Mouse (Mus musculus) forebrain, embryonic 14.5 days (tissue): ENCODE data around the gene Esrra. TPM values are rescaled to one million over a fixed set of nuclear protein-coding genes. Genes with fewer than 3 reads are reported as not detected.

Experiments used
- ATAC-seq: fragments of 200-750 bp; cut with Nextera tagmentation; 2 replicates; pipeline ENCODE4 v1.8.0; 2017; ENCODE audit warnings: mild to moderate bottlenecking, moderate library complexity
- DNase-seq: peaks from one replicate; pipeline ENCODE4 v3.0.0-alpha.2; 2015; ENCODE audit warnings: low spot score
- H3K27ac ChIP-seq: fragments of 300-500 bp; sonication (generic); 2 replicates; pipeline ENCODE4 v1.5.1; 2014; ENCODE audit warnings: low read depth, mild to moderate bottlenecking, control low read depth, low read length, moderate library complexity
- H3K27me3 ChIP-seq: fragments of 300-500 bp; sonication (generic); replicated peaks from 2 replicates; pipeline ENCODE4 v1.6.1; 2014; ENCODE audit warnings: low read length, control low read depth, mixed read lengths; ENCODE audit not compliant: control insufficient read depth, insufficient read depth
- H3K36me3 ChIP-seq: fragments of 300-500 bp; sonication (generic); 2 replicates; pipeline ENCODE4 v1.6.1; 2014; ENCODE audit warnings: low read length, control low read depth; ENCODE audit not compliant: control insufficient read depth, insufficient read depth
- H3K4me1 ChIP-seq: fragments of 300-500 bp; sonication (generic); 2 replicates; pipeline ENCODE4 v1.6.1; 2014; ENCODE audit warnings: antibody characterized with exemption, low read length, control low read depth; ENCODE audit not compliant: control insufficient read depth, insufficient read depth
- H3K4me2 ChIP-seq: fragments of 300-500 bp; sonication (generic); 2 replicates; pipeline ENCODE4 v1.6.1; 2014; ENCODE audit warnings: mild to moderate bottlenecking, control low read depth, low read length
- H3K4me3 ChIP-seq: fragments of 300-500 bp; sonication (generic); 2 replicates; pipeline ENCODE4 v1.5.1; 2014; ENCODE audit warnings: low read depth, low read length, control low read depth
- H3K9ac ChIP-seq: fragments of 300-500 bp; sonication (generic); 2 replicates; pipeline ENCODE4 v1.6.1; 2014; ENCODE audit warnings: mild to moderate bottlenecking, low read length, control low read depth, moderate library complexity
- H3K9me3 ChIP-seq: fragments of 300-500 bp; sonication (generic); replicated peaks from 2 replicates; pipeline ENCODE4 v1.6.1; 2016; ENCODE audit warnings: low read length, control low read depth, mixed read lengths; ENCODE audit not compliant: control insufficient read depth
- WGBS: fragments of 180-500 bp; shearing (Covaris S2); extraction: QIAGEN DNeasy Blood & Tissue Kit; methylation state at CpG from one replicate; pipeline ENCODE4 v1.1.7; 2014; 5-methylcytosine and 5-hydroxymethylcytosine counted together
- polyA plus RNA-seq: library from polyadenylated mRNA; unstranded; fragments of >200 nt; fragmentation: Nextera tagmentation; extraction: Ambion mirVana; gene quantifications from 2 replicates; pipeline ENCODE4 v1.2.1, GENCODE M21; 2014

Esrra gene
- polyA plus RNA-seq, 1 experiment from 2014 or later, result 6.3 TPM

GRCm38 (mm10) chr19:6925611-6926329, 4.2 kb upstream of the Esrra start:
- no peaks in the 10 kb centered on the region for H3K36me3 ChIP-seq
- no peaks in the 10 kb centered on the region for H3K9me3 ChIP-seq
- no peak overlapping the region for H3K9ac ChIP-seq
- no peak for DNase-seq
- no peak for ATAC-seq
- no peak overlapping the region for H3K4me2 ChIP-seq
- no peak overlapping the region for H3K27ac ChIP-seq
- H3K4me1 ChIP-seq, result peaks cover 8% of the 10 kb centered on the region
- WGBS, result 9% methylated on average over 40 of the region's 40 CpGs
- peaks cover 68% of the 10 kb centered on the region for H3K27me3 ChIP-seq
- no peak overlapping the region for H3K4me3 ChIP-seq

GRCm38 (mm10) chr19:6925307-6925573, 3.6 kb upstream of the Esrra start, which contains the start of gene Catsperz:
Catsperz (minus strand) TSS chr19:6925380.
- H3K36me3 ChIP-seq, result no peaks in the 10 kb centered on the region
- H3K4me3 ChIP-seq, result no peak within 1 kb of the TSS
- 4% methylated on average over 9 of the region's 9 CpGs for WGBS
- no peaks in the 10 kb centered on the region for H3K9me3 ChIP-seq
- H3K4me2 ChIP-seq, result no peak within 1 kb of the TSS
- no peak within 1 kb of the TSS for H3K27ac ChIP-seq
- DNase-seq (no peak), ATAC-seq (no peak)
- H3K9ac ChIP-seq, result no peak within 1 kb of the TSS
- peaks cover 64% of the 10 kb centered on the region for H3K27me3 ChIP-seq
- peaks cover 14% of the 10 kb centered on the region for H3K4me1 ChIP-seq

DNA sequence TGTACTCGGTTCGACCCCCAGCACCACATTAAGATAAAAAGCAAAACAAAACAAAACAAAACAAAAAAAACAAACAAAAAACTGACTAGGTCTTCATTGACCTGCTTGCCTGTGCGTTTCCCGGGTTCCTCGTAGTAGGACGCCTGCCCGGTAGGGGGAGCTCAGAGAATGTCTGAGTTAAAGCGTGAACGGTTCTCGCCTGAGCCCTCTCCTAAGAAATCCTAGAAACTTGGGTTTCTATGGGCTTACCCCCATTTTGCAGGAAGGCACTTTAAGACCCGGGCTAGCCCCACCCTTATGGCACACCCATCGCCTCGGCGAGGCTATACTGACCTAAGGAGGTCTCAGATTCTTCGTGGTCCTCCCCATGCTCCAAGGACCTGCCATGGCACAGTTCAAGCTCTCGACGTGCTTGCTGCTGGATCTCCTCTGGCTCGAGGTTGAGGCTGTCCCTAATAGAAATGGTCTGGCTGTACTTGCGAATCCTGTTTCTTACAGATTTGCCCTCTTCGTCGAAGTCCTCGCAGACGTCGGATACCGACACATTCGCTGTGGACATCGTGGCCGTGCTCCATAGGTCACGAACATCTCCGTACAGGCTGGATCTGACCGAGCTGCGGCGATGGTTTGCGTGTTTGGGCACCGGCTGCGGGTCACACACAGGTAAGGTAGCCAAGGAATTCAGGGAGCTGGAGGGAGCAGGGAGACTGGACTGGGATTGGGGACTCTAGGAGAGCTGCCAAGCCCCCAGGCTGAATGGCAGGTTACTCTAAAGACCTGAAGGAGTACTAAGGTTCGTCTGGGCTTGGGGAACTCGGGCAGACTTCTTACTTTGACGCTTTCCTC, 3.1 kb upstream of the Esrra start:
- Histone ChIP-seq H3K9me3 (no peaks in the 10 kb centered on the region), H3K27ac (no peak overlapping the region), H3K4me2 (no peak overlapping the region), H3K9ac (no peak overlapping the region), H3K4me3 (no peak overlapping the region), H3K27me3 (peaks cover 61% of the 10 kb centered on the region), H3K4me1 (peaks cover 19% of the 10 kb centered on the region), H3K36me3 (no peaks in the 10 kb centered on the region)
- ATAC-seq (no peak), DNase-seq (peak; percentile 86)
- WGBS, result 4% methylated on average over 39 of the region's 39 CpGs

- Histone ChIP-seq H3K27ac (no peak overlapping the region), H3K4me2 (no peak overlapping the region), H3K27me3 (peaks cover 55% of the 10 kb centered on the region), H3K36me3 (peaks cover 6% of the 10 kb centered on the region), H3K4me3 (no peak overlapping the region), H3K9ac (no peak overlapping the region), H3K9me3 (no peaks in the 10 kb centered on the region), H3K4me1 (peaks cover 19% of the 10 kb centered on the region)
- DNase-seq, result no peak
- no peak for ATAC-seq
- WGBS, result 64% methylated on average over 6 of the region's 6 CpGs
Measured at GRCm38 (mm10) chr19:6922901-6923735, 1.5 kb upstream of the Esrra start.

DNA sequence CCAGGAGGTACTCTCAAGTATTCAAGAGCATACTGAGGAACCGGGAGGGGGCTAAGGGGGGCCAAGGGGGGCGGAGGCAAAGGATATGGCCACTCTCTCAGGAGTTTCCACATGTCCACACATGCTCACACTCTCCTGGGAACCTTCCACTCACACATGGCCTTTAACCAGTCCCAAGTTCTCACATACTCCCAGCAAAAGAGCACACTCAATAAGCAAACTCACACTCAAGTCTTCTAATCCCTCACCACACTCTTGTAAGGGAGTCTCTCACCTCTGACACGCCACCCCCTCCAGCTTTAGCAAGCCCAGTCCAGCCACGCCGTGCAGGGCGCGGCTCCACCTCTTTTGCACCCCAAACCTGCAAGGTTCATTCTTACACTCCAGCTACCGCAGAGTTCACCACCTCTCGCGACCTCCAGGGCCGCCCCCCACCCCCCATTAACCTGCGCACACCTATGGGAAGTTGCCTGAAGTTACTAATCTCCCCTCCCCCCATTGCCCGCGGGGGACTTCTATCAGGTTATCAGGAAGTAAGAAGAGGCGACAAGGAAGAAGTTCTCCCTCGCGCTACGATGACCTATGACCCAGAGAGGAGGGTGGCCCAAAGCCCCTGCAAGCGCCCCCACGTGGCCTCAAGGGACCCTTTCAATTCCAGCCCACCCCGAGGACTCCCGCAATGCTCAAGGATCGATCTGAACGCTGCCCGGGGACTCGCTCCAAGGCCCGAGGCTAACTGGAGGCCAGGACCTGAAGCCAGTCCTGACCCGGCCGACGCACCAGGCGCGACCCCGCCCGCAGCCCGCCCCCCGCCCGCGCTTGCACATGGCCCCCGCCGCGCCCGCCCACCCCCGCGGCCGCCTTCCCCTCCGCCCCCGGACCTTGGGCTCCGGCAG, 624 bp downstream of the Esrra start:
- H3K9ac ChIP-seq, result peak overlapping the region; percentile 88
- no peaks in the 10 kb centered on the region for H3K9me3 ChIP-seq
- ATAC-seq, result peak; percentile 13; the same call in 1 of the 2 replicates
- peak overlapping the region; percentile 89 for H3K27ac ChIP-seq
- H3K27me3 ChIP-seq, result peaks cover 34% of the 10 kb centered on the region
- H3K4me2 ChIP-seq, result peak overlapping the region; percentile 95
- peak overlapping the region; percentile 81 for H3K4me3 ChIP-seq
- WGBS, result 1% methylated on average over 33 of the region's 48 CpGs
- DNase-seq, result peak; percentile 53
- H3K36me3 ChIP-seq, result peaks cover 7% of the 10 kb centered on the region
- H3K4me1 ChIP-seq, result peaks cover 19% of the 10 kb centered on the region

GRCm38 (mm10) chr19:6919876-6920740, 1.5 kb downstream of the Esrra start:
- Histone ChIP-seq H3K9me3 (no peaks in the 10 kb centered on the region), H3K4me3 (peak overlapping the region; percentile 81), H3K9ac (peak overlapping the region; percentile 88), H3K36me3 (peaks cover 7% of the 10 kb centered on the region), H3K27ac (no peak overlapping the region), H3K4me2 (peak overlapping the region; percentile 95), H3K27me3 (peaks cover 25% of the 10 kb centered on the region), H3K4me1 (peaks cover 19% of the 10 kb centered on the region)
- DNase-seq, result peak; percentile 16
- ATAC-seq, result no peak
- WGBS, result 48% methylated on average over 8 of the region's 8 CpGs

GRCm38 (mm10) chr19:6919431-6919830, 2.2 kb downstream of the Esrra start:
- H3K27me3 ChIP-seq, result peaks cover 18% of the 10 kb centered on the region
- peaks cover 7% of the 10 kb centered on the region for H3K36me3 ChIP-seq
- no peak for ATAC-seq
- no peak overlapping the region for H3K4me2 ChIP-seq
- H3K27ac ChIP-seq, result no peak overlapping the region
- H3K9ac ChIP-seq, result 0 out of 2 replicates have a peak overlapping the region, but pooled peaks have one; percentile 88
- DNase-seq, result no peak
- H3K4me3 ChIP-seq, result no peak overlapping the region
- peaks cover 19% of the 10 kb centered on the region for H3K4me1 ChIP-seq
- H3K9me3 ChIP-seq, result no peaks in the 10 kb centered on the region
